Mouse (Mus musculus) G1E (cell line): Measurements from ENCODE around the gene Golga2.

Source experiments
- CTCF ChIP-seq: IDR thresholded peaks from 2 replicates; pipeline ENCODE4 v1.5.1; 2012; ENCODE audit warnings: low read depth, low read length, inconsistent platforms, mixed read lengths
- GATA1 ChIP-seq: IDR thresholded peaks from 2 replicates; pipeline ENCODE4 v1.6.1; 2012; ENCODE audit warnings: borderline replicate concordance, low read length, inconsistent platforms, mixed read lengths
- GATA2 ChIP-seq: IDR thresholded peaks from 2 replicates; pipeline ENCODE4 v1.6.1; 2012; ENCODE audit warnings: low read depth, low read length, inconsistent platforms, borderline replicate concordance
- TAL1 ChIP-seq: conservative IDR thresholded peaks from 2 replicates; pipeline ENCODE4 v1.6.1; 2012; ENCODE audit warnings: low read depth, low read length, inconsistent platforms, mixed read lengths

DNA sequence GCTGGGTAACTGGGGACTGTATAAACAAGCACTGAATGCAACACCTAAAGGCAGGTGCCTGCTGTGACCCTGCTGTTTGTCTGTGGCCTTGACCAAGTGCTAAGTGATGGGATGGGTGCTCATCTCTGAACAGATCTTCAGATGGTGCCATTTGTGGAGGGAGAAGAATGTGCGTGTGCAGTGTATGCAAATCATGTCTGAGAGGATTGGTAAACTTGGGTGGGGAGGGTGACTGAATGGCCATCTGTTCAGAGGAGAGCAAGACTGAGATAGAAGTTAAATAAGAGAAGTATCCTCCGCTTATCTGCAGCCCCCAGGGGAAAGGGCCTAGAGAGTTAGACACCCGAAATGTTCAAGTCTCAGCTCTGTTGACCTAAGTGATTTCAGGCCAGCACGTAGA is 12.3 kb downstream of the Golga2 start:
- no peak for TF ChIP-seq CTCF
- TF ChIP-seq GATA1: no peak
- no peak for TF ChIP-seq TAL1
- no peak for TF ChIP-seq GATA2
